Mouse (Mus musculus) erythroblast, adult 5-6 weeks (primary cell): ENCODE data around the gene Psmd12. TPM values are rescaled to one million over a fixed set of nuclear protein-coding genes. Genes with fewer than 3 reads are reported as not detected.
"Not testable (repeated sequence)": the region's sequence is repeated elsewhere in the genome, so short reads cannot be mapped to it uniquely, and the experiment has no call there.

Experiments
- ATAC-seq: replicated peaks from 2 replicates; pipeline ENCODE4 v1.8.0; 2016; ENCODE audit warnings: moderate number of reproducible peaks, mild to moderate bottlenecking, moderate TSS enrichment, inconsistent platforms; ENCODE audit not compliant: poor library complexity, low FRiP score, severe bottlenecking
- total RNA-seq, 2 experiments: library from RNA; stranded (forward) in 1 of 2; stranded (reverse) in 1 of 2; fragments of 150-400 nt in 1 of 2; fragments of 200-764, 138-1000 nt in 1 of 2; gene quantifications; 2 replicates each; pipeline versions ENCODE4 v1.2.3 to v1.2.4; 2015 to 2017; ENCODE audit warnings: low replicate concordance in 2 of 2

Psmd12 gene
- total RNA-seq, 2 experiments from 2014 or later: 40.2 to 41.4 TPM

DNA sequence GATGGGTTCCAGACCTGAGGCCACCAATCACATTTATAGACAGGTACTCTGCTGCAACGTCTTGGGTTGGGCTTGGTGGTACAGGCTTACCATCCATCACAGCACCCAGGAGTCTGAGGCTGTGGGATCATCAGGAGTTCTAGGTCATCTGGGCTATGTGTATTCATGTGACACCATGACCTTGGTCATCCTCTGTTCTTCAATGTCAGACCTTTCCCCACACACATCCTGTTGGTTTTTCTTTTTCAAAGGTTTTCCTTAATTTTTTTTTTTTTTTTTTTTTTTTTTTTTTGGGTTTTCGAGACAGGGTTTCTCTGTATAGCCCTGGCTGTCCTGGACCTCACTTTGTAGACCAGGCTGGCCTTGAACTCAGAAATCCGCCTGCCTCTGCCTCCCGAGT, 25.1 kb downstream of the Psmd12 start:
- not testable (repeated sequence) for ATAC-seq

DNA sequence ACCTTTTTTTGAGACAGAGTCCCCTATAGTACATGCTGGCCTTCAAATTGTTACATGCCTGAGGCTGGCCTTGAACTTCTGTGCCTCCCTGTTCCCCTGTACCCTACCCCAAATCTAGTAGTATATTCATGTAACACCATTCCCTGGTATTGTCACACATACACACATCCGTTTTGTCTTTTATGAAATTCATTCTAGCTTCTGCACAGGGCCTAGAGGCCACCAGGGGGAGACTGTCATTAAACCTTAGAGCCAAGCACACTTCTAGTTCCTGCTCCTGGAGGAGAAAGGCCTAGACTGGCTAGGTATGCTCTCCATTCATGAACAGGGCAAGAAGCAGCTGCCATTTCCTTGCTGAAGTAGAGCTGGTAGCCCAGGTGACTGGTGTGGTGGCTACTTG, 27.0 kb downstream of the Psmd12 start:
- ATAC-seq: no peak

DNA sequence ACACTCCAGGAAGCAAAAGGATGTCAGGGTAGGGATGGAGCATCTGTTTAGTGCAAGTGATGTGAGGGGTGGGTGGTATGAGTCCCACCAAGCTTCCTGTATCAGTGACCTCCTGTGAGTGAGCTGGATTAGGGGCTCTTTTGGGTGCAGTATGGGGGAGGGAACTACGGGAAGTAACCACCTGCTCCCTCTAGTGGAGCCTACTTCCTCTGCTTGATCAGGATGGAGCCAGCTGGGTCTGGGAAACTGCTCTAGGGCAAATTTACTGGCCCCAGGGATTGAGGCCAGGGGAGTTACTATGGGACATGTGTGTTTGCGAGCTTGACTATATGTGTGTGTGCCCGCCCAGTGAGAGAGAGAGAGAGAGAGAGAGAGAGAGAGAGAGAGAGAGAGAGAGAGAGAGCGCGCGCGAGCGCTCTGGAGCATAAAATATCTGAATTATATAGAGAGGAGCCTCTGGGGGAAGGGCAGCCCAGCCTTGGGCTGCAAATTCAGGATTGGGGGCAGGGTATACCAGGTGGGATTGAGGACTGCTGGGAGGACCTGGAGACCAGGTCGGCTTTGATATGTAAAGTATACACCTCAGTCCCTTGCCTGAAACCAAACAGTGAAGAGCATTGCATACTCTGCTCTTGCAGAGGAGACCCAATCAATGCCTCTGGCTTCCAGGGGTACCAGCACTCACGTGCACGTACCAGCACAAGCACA, 30.5 kb downstream of the Psmd12 start:
- no peak for ATAC-seq

DNA sequence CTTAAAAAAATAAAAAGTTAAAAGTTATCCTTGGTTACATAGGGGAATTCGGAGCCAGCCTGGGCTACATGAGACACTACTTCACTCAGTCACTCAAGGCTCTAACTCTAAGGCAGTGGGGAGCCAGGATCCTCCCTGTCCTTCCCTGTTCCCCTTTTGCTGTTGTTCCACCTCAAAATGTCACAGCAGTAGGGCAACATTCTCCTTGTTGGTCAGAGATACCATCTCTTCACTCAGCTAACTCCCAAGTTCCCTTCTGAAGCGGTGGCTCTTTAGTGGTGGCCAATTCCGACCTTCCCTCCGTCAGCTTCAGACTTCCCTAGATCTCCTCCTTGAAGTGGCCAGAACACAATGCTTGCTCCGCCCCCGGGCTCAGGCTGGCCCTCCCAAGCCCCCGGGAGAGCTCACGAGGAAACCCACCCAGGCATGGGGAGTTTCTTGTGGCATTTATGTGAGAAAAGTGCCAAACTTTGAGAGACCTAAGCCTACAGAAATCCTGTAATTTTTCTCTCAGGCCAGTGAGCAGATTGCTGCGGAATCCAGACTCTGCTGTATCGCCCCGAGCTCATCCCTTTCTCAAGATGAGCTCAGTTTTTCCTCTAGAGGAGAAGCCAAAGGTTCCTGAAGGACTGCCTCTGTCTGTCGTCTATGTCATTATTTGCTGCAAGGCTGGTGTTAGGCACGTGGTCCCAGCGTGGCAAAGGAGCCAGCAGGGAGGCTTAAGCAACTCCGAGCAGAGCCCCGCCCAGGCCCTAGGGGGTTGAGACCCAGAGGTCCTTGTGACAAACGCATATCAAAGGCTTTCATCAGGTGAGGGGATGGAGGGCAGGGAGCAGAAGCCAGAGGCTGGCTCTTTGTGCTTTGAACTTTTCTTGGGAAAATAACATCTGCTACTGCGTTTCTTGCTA, 31.3 kb downstream of the Psmd12 start:
- no peak for ATAC-seq

DNA sequence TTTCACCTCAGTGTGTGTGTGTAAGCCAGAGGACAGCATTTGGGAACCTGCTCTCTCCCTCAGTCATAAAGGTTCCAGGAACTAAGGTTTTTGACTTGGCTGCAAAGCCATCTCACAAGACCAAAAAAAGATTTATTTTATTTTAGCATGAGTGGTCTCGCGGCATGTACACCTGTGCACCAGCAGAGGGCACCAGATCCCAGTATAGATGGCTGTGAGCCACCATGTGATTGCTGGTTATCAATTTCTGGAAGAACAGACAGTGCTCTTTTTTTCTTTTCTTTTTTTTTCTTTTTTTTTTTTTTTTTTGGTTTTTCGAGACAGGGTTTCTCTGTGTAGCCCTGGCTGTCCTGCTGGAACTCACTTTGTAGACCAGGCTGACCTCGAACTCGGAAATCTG, 32.7 kb downstream of the Psmd12 start:
- peak; percentile 70 for ATAC-seq

DNA sequence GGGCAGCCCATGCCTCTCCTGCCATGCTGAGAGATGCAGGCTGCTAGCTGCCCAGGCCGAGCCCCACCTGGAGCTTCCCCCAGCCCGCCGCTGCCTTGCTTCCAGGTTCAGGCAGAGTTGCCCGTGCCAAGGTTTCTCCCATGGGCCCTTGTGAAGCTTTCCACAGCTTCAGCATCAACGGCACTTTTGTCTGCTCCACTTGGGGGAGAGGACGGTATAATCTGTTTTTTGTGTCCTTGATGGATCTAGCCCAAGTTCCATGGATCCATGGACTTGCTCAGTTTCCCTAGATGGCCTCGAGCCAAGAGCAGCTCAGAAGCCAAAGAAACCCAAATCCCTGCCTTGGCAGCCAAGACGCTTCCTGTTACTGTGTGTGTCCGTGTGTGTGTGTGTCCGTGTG, 33.8 kb downstream of the Psmd12 start:
- no peak for ATAC-seq

DNA sequence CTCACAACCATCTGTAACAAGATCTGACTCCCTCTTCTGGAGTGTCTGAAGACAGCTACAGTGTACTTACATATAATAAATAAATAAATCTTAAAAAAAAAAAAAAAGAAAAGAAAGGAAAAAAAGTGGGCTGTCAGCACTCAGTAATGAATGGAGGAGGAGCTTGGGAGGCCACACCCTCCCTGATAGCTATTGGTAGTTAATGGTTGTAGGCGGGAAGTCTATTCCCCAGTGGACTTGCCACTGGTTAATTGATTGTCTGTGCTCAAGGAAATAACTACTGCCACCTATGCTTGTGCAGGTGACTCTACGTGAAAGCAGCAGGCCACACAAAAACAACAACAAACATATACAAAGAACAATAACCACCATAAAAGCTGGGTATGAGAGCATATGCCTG, 37.1 kb downstream of the Psmd12 start:
- ATAC-seq: no peak

DNA sequence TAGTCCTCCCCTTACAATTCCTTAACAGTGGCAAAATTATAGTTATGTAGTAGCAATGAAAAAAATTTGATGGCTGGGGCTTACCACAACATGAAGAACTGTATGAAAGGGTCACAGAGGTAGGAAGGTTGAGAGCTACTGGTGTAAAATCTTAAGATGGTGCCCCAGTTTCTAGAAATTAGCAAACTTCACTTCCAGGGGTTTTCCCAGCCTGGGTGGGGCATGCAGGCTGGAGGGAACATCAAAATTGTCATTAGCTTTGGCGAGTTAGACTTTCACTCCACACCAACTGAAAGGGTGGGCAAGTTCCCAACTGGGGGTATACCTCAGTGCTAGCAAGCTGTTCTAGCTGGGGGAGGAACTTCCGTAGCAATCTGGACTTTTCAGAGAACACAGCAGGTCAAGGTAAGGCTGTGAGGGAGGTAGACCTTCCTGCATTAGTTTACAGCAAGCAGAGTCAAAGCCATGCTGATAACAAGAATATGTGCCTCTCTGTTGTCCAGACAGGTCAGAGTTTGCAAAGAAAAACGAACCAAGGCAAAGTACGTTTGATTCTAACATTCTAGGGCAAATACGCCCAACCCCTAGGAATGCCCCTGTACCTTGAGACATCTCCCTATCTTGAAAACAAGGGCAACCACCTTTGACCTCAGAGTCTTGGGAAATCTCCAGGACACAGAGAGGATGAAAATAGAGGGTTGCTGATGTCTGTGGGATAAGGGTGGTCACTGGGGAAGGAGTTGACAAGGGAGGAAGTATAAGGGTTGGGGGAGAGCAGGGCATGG, 39.6 kb downstream of the Psmd12 start:
- no peak for ATAC-seq

DNA sequence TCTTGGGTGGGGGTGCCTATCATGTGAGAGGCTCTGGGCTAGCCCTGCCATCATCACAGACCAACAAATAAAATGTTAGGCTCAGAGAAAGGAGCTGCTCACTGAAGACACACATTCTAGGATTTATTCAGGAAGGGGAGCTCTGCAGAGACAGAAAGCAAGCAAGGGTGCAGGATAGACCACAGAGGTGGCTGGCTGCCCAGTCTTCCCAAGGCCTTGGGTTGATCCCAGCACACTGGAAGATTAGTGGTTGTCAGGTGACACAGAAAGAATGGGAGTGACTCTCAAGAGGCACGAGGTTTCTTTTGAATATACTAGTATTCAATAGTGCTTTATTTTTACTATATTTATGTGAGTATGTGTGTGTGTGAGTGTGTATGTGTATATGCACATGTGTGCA, 41.9 kb downstream of the Psmd12 start:
- ATAC-seq: no peak

DNA sequence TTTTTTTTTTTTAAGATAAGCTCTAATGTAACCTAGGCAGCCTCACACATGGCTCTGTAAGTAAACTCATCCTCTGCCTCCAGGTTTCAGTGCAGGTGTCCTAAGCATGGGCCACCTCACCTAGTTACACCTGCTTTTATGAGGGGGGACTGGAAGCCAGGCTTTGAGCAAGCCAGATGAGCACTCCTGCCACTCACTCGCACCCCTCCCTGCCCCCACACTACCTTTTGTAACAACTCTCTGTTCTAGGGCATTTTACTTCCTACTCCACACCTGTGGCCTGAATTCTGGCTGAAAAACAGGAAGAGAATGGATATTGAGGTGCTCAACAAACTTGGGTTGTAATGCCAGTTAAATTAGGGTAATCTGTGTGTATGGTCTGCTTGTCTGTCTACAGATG, 45.7 kb downstream of the Psmd12 start:
- no peak for ATAC-seq

DNA sequence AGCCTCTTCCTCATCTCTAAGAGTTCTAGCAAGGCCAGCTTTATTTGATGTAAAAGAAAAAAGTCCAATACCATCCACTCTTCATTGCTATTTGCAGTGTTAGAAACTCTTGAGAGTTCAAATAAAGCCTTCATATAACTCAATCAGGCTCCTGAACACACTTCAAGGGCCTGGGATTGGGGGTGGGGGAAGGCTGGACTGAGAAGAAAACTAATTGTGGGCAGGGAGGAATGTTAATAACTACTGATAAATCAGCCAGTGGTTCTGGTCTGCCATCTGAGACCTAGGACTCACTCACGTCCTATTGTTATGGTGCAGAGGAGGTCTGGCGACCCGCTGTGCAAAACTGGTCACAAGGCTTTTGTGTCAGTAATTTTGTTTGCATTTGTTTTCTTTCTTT, 48.3 kb downstream of the Psmd12 start:
- no peak for ATAC-seq

DNA sequence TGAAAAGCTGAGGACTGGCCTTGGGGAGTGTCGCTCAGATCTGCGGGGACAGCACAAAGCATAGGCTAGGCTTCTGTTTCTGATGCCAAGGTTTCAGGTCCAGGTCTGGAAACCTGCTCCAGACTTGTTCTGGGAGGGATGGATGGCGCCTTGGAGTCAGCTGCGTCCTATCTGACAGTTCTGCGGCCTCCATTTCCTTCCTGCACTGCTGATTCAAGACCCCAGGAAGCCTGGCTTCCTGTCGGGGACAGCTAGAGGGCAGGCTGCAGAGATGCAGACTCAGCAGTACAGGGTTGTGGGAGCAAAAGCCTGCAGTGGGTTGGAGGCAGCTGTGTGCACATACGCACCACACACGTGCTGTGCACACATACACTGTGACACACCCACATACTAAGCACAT, 50.0 kb downstream of the Psmd12 start:
- no peak for ATAC-seq

DNA sequence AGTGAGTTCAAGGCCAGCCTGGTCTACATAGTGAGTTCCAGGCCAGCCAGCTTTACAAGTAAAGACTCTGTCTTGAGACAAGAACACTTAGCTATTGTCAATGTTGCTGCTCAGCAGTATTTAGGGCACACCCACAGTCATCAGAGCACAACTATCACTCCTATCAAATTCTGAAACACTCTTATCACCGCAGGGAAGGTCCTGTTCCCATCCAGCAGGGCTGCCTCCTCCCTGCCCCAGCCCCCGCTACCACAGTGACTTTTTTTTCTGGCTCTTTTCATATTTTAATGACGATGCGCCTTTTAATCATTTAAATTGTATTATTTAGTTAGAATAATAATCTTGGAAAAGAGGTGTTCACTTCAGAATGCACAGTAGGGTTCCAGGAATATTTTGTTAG, 52.2 kb downstream of the Psmd12 start:
- ATAC-seq: no peak

DNA sequence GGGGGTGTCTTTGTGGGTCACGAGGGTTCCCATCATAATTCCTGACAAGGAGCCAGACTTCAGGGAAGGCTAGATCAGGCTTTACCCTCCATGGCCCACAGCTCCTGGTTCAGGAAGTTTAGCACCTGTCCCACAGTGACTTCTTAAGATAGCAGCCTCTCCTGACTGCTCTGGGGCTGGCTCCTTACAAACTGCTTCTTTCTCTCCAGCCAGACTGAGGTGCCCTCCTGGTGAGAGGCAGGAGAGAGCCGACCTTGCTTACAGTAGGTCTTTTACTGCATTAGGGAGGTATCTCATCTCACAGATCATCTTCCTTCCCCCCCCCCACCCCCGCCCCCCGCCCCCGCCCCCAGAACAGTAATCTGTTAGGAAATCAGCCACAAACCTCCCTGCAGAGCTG, 53.0 kb downstream of the Psmd12 start:
- no peak for ATAC-seq

DNA sequence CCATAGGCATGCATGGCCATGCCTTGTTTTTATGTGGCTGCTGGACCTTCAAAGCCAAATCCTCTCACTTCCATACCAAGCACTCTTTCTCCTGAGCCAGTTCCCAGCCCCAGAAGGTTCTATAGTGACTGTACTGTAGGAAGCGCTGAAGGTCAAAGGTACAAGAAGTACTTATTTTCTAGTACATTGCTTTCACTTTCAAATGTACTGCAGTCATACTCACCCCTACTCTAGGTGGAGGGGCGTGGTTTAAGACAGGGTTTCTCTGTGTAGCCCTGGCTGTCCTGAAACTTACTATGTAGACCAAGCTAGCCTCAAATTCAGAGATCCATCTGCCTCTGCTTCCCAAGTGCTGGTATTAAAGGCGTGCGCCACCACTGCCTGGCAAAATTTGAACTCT, 59.7 kb downstream of the Psmd12 start:
- no peak for ATAC-seq

DNA sequence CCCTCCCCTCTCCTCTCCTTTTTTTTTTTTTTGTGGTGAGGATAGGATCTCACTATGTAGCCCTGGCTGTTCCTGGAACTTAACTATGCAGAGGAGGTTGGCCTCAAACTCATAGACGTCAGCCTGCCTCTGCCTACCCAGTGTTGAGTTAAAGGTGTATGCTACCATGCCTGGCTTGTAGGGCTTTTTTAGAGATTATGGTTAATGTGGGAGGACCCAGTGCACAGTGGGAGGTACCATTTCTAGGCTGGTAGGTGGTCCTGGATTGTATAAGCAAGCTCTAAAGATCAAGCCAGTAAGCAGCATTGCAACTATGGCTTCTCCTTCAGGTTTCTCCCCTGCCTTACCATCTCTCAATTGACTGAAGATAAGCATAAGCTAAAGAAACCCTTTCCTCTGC, 61.1 kb downstream of the Psmd12 start:
- ATAC-seq: no peak

DNA sequence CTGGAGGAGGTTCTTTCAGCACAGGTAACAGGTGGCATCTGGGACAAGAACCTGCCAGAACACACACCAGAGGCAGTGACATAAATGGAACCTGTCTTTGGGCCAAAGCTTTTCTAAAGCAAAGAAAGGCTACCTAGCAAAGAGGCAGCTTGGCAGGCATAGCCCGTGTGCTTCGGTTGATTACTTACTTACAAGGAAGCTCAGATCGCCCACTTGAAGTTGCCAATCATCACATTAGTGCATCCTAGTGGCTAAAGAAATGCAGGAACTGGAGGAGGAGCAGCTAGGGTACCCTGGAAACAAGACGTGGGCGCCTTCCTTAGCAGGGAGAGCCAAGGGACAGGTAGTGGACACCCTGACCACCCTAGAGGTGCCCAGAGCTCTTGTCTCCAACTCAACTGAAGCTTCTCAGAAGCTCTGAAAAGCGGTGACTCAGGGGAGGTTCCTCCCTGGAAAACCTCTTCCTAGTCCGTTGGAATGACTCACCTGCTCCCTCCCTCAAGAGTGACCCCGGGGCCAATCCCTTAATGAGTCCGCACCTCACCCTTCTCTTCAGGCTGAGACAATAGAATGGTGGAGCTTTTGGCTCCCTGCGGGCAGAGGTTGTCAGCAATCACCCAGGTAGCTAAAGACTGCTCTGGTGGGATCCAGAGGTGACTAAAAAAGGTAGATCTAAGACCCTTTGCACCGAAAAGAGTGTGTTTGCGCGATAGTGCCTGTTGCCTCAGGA, 66.6 kb downstream of the Psmd12 start:
- ATAC-seq: no peak

DNA sequence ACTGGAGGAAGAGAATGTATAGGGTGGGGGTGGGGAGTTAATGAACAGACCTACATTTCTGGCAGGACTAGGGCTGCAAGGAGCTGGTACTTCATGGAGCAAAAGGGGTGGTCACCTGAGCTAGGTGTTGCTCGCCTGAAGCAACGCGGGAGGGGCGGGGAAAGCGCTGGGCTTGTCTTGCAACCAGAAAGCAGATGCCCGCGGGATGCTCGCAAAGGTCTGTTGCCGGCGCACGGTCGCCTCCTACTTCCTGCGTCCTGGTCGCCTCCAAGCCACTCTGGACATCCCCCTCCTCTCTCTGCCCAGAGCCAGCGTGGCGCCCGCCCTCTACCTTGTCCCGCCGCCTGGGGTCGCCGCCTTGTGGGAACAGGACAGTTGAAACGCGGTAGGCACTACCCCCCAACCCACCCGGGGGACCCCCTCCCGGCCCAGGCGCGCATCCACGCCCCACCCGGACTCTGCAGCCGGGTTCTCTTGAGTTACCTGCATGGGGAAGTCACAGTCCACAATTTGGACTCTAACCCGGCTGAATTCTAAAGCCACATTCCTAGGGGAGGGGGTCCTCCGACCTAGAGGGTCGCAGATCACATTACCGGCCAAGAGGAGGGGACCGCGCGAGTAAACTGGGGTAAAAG, 67.5 kb downstream of the Psmd12 start:
- ATAC-seq: no peak

DNA sequence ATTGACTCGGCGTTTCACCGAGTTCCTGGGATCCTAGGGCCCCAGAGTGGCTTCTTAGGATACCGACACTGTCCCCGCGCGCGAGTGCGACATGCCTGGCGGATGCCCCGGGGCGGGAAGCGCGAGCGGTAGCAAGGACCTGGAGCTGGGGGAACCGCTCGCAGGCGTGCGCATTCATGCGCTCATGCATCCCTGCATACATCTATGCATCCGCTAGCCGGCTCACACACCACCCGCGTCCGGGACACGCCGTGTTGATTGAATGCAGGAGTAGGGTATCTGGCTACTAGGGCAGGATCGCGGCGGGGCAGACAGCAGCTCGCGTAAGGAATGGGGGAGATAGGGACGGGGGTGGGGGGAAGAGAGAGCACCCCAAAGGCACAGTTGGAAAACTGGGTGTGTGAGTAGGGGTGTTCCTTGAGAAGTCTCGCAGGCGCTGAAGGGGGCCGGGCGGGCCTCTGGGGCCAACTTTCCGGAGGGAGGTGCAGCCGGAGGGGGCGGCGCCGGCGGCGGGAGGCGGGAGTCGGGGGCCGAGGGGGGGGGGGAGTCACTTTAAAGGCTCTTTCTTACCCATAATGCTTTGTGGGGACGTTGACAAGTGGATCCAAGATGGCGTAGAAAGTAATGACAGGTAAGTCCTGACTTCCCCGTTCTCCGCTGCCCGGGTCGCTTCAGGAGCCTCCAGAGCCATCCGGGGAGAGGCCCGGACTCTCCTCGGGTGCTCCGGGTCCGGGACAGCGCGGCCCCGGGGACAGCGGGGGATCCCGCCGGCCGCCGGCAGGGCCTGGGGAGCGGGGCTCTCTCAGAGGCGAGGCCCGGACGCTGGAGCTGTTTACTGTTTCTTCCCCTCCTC, 68.3 kb downstream of the Psmd12 start, which contains the start of gene Helz:
Gene Helz (plus strand): TSS at position 580 of the 853 bp plus-strand sequence.
- ATAC-seq: peak; percentile 53
